Mouse (Mus musculus): ENCODE results near the gene Rbpjl. TPM values are rescaled to one million over a fixed set of nuclear protein-coding genes. Genes with fewer than 3 reads are reported as not detected.

Gene Rbpjl
- 0.05 TPM in 1 of 2 replicates, not detected in the other for polyA plus RNA-seq (2015; fragmentation: Nextera tagmentation; extraction: Ambion mirVana)

DNA sequence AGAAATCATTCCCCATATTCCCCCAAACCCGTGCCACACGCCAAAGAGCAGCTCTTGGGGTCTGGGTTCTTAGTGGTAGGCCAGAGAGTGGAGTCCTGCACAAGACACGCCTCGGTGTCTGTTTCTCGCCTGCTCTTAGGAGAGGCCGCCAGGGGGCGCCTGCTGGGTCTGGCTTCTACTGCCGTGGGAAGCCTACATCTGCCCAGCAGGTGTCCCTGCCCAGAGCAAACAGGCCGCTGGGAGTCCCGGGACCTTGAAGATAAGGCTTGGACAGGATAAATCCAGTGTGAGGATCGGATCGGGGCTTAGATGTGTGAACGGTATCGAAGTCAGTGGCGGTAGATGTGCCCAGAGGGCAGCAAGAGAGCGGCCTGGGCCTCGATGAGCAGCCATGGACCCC lies at the start of gene Rbpjl:
Rbpjl (plus strand) TSS at position 236 of the 400 bp plus-strand sequence.
- ATAC-seq (replicated peaks) = no peak
- Histone ChIP-seq H3K9me3 (no peaks in the 10 kb centered on the region), H3K27ac (no peak within 1 kb of the TSS), H3K4me1 (peaks cover 19% of the 10 kb centered on the region; the same call in 1 of the 2 replicates), H3K4me3 (no peak within 1 kb of the TSS), H3K4me2 (no peak within 1 kb of the TSS; the same call in 1 of the 2 replicates), H3K9ac (no peak within 1 kb of the TSS), H3K27me3 (replicated peaks) (peaks cover 90% of the 10 kb centered on the region), H3K36me3 (replicated peaks) (no peaks in the 10 kb centered on the region)
- WGBS = 3% methylated on average over 17 of the region's 17 CpGs

GRCm38 (mm10) chr2:164353356-164353755 lies 49.6 kb upstream of the Rbpjl start:
- Histone ChIP-seq H3K4me2 (no peak overlapping the region), H3K4me3 (no peak overlapping the region), H3K9me3 (no peaks in the 10 kb centered on the region), H3K4me1 (no peaks in the 10 kb centered on the region), H3K36me3 (replicated peaks) (no peaks in the 10 kb centered on the region), H3K27me3 (replicated peaks) (no peaks in the 10 kb centered on the region), H3K27ac (no peak overlapping the region), H3K9ac (no peak overlapping the region)
- ATAC-seq (replicated peaks) = no peak
- WGBS = 90% methylated on average over 11 of the region's 11 CpGs

DNA sequence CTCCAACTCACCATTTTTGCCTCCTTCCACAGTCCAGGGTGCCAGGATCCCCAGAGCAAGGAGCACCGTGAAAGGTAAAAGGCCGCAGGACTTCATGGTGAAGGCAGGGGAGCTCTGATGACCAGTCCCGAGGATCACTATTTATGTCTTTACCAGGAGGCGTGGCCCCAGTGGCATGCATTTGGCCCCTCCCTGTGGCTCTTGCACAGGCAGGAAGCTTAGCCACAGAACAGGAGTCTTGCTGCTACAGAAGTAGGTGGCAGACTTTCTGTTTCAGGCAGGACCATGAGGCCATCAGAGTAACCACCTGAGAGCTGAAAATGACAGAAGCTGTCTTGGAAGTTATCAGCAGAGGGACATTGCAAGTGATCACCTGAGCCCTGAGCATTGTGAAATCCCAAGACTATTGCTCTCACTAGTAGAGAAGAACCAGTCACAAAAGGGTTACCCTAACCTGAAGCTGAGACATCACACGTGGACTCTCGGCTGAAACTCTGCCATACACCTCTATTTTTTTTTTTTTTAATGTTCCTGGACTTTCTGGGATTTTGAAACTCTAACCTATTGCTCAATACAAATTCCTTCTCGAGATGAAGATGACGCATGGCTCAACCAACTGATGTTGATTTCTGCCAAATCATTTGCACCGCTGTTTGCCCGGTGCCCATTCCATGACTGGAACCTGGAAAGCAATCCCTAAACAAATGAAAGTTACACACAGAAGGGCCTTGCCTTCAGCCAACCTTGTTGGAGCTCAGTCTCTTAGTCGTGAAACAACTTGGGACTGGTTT lies 46.6 kb upstream of the Rbpjl start:
- 0 out of 2 replicates have a peak, but pooled peaks cover 4% of the 10 kb centered on the region for H3K27me3 ChIP-seq (replicated peaks)
- H3K4me1 ChIP-seq = no peaks in the 10 kb centered on the region
- no peak overlapping the region for H3K4me3 ChIP-seq
- 79% methylated on average over 11 of the region's 11 CpGs for WGBS
- H3K9ac ChIP-seq = no peak overlapping the region
- no peaks in the 10 kb centered on the region for H3K36me3 ChIP-seq (replicated peaks)
- no peak for ATAC-seq (replicated peaks)
- H3K4me2 ChIP-seq = no peak overlapping the region
- H3K9me3 ChIP-seq = no peaks in the 10 kb centered on the region
- no peak overlapping the region for H3K27ac ChIP-seq

GRCm38 (mm10) chr2:164358373-164358772 lies 44.6 kb upstream of the Rbpjl start:
- Histone ChIP-seq H3K27ac (no peak overlapping the region), H3K27me3 (replicated peaks) (0 out of 2 replicates have a peak, but pooled peaks cover 4% of the 10 kb centered on the region), H3K36me3 (replicated peaks) (no peaks in the 10 kb centered on the region), H3K9me3 (no peaks in the 10 kb centered on the region), H3K4me1 (no peaks in the 10 kb centered on the region), H3K4me2 (no peak overlapping the region), H3K4me3 (no peak overlapping the region), H3K9ac (no peak overlapping the region)
- no peak for ATAC-seq (replicated peaks)
- 80% methylated on average over 3 of the region's 3 CpGs for WGBS

DNA sequence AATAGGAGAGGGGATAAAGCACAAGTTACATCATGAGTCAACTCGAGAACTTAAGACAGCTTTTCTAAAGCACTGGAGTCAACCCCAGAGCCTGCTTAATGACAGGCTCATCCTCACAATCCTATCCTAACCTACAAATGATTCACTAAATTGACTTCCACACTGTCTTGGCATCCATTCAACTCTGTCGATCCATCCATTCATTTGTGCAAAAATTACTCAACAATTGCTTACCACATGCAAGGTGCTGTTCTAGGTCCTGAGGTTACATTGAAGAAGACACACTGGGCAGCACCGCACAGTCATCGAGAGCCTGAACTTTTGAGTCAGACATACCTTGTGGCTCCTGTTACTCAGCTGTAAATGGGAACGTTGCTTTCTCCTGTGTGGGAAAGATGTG lies 43.9 kb upstream of the Rbpjl start:
- Histone ChIP-seq H3K4me2 (no peak overlapping the region), H3K27ac (no peak overlapping the region), H3K9ac (no peak overlapping the region), H3K4me3 (no peak overlapping the region), H3K9me3 (no peaks in the 10 kb centered on the region), H3K4me1 (no peaks in the 10 kb centered on the region), H3K27me3 (replicated peaks) (0 out of 2 replicates have a peak, but pooled peaks cover 4% of the 10 kb centered on the region), H3K36me3 (replicated peaks) (no peaks in the 10 kb centered on the region)
- ATAC-seq (replicated peaks) = no peak
- 83% methylated on average over 5 of the region's 5 CpGs for WGBS

- Histone ChIP-seq H3K4me2 (no peak overlapping the region), H3K27ac (no peak overlapping the region), H3K9ac (no peak overlapping the region), H3K36me3 (replicated peaks) (no peaks in the 10 kb centered on the region), H3K4me3 (no peak overlapping the region), H3K9me3 (no peaks in the 10 kb centered on the region), H3K27me3 (replicated peaks) (0 out of 2 replicates have a peak, but pooled peaks cover 4% of the 10 kb centered on the region), H3K4me1 (no peaks in the 10 kb centered on the region)
- no peak for ATAC-seq (replicated peaks)
- WGBS = 80% methylated on average over 5 of the region's 5 CpGs
Measured at GRCm38 (mm10) chr2:164359668-164360067, 43.3 kb upstream of the Rbpjl start.

- Histone ChIP-seq H3K36me3 (replicated peaks) (no peaks in the 10 kb centered on the region), H3K9me3 (no peaks in the 10 kb centered on the region), H3K4me1 (no peaks in the 10 kb centered on the region), H3K27ac (no peak overlapping the region), H3K9ac (no peak overlapping the region), H3K4me3 (no peak overlapping the region), H3K4me2 (no peak overlapping the region), H3K27me3 (replicated peaks) (0 out of 2 replicates have a peak, but pooled peaks cover 4% of the 10 kb centered on the region)
- ATAC-seq (replicated peaks) = no peak
- 33% methylated on average over 13 of the region's 13 CpGs for WGBS
Measured at GRCm38 (mm10) chr2:164360974-164361657, 41.8 kb upstream of the Rbpjl start.

DNA sequence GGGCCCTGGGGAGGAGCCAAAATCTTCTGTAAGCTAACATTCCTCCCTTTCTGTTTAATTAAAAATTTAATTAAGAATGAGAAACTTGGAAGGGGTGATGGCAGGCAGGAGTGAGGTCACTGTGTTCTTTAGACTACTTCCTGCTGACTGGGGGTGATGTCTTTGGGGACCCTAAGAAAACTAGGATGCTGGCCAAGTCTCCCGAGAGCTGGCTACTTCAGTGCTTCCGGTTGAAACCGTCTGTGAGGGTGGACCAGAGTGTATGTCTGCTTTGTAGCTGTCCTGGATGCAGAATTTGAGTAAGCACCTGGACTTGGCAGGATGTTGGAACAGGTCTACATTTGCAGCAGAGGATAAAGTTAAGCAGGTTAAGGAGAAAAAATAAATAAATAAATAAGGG lies 36.0 kb upstream of the Rbpjl start:
- no peaks in the 10 kb centered on the region for H3K27me3 ChIP-seq (replicated peaks)
- 65% methylated on average over 3 of the region's 3 CpGs for WGBS
- H3K4me2 ChIP-seq = no peak overlapping the region
- no peak overlapping the region for H3K4me3 ChIP-seq
- no peaks in the 10 kb centered on the region for H3K4me1 ChIP-seq
- H3K9ac ChIP-seq = no peak overlapping the region
- H3K27ac ChIP-seq = no peak overlapping the region
- no peak for ATAC-seq (replicated peaks)
- H3K36me3 ChIP-seq (replicated peaks) = no peaks in the 10 kb centered on the region
- no peaks in the 10 kb centered on the region for H3K9me3 ChIP-seq

DNA sequence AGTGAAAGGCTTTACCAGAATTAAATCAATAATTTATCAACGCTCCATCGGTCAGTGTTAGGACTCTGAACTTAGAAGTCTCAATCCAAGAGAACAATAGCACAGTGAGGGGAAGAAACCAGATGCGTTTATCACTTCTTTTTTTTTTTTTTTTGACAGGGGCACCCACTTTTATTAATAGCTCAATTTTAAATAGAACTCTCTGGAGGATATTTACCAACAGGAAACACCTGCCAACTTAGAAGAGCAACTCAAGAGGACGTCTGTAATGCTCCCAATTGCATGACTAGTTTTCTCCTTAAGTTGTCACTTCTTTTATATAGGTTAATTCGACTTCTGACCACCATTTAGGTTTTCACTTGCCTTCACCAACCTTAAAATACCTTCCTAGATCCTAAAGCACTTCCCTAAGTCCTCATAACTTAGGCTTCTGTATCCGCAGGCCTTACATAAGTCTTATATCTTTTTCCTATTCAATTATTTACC lies 34.3 kb upstream of the Rbpjl start:
- H3K27ac ChIP-seq = no peak overlapping the region
- WGBS = 84% methylated on average over 6 of the region's 6 CpGs
- H3K27me3 ChIP-seq (replicated peaks) = no peaks in the 10 kb centered on the region
- H3K9me3 ChIP-seq = no peaks in the 10 kb centered on the region
- H3K36me3 ChIP-seq (replicated peaks) = no peaks in the 10 kb centered on the region
- no peak overlapping the region for H3K4me3 ChIP-seq
- H3K4me1 ChIP-seq = no peaks in the 10 kb centered on the region
- H3K9ac ChIP-seq = no peak overlapping the region
- ATAC-seq (replicated peaks) = no peak
- H3K4me2 ChIP-seq = no peak overlapping the region

DNA sequence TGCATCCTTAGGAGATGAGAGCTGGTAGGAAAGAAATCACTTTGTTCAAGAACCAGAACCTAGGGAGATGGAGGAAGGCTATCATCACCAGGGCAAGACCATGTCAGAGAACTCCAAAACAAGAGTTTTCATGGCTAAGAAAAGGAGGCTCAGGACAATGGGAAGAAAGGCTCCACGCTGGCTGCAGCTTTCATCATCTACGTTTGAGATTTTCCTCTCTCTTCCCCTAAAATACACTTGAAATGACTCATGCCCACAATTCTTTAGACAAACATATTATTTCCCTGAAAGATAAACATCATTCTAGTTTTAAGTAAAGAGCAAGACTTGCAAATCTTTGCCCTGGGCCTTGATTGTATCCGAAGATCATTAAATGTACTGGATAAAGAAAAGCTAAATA lies 31.6 kb upstream of the Rbpjl start:
- H3K9me3 ChIP-seq = no peaks in the 10 kb centered on the region
- no peaks in the 10 kb centered on the region for H3K4me1 ChIP-seq
- H3K4me3 ChIP-seq = no peak overlapping the region
- H3K27me3 ChIP-seq (replicated peaks) = no peaks in the 10 kb centered on the region
- WGBS = 86% methylated on average over 3 of the region's 3 CpGs
- no peak overlapping the region for H3K9ac ChIP-seq
- no peak overlapping the region for H3K27ac ChIP-seq
- ATAC-seq (replicated peaks) = no peak
- no peak overlapping the region for H3K4me2 ChIP-seq
- no peaks in the 10 kb centered on the region for H3K36me3 ChIP-seq (replicated peaks)

GRCm38 (mm10) chr2:164372408-164373053 lies 30.4 kb upstream of the Rbpjl start:
- no peaks in the 10 kb centered on the region for H3K36me3 ChIP-seq (replicated peaks)
- no peaks in the 10 kb centered on the region for H3K9me3 ChIP-seq
- H3K9ac ChIP-seq = no peak overlapping the region
- H3K27me3 ChIP-seq (replicated peaks) = no peaks in the 10 kb centered on the region
- H3K4me1 ChIP-seq = no peaks in the 10 kb centered on the region
- no peak overlapping the region for H3K4me2 ChIP-seq
- no peak overlapping the region for H3K4me3 ChIP-seq
- no peak overlapping the region for H3K27ac ChIP-seq
- no peak for ATAC-seq (replicated peaks)
- WGBS = 41% methylated on average over 3 of the region's 3 CpGs

DNA sequence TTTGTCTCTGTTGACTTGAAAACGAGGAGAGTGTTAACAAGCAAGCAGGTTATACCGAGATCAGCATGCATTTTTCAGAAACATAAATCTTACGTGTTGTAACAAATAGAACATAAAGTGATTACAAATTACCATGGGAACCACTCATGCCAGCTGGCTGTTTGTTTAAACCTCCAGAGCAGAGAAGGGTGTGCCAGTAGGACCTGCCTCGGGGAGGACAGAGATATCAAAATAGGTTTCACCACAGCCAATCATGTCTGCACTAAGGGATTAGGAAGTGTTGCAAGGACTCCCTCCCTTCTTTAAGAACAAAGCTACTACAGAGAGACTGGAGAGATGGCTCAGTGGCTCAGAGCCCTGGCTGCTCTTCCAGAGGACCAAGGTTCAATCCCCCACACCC lies 29.8 kb upstream of the Rbpjl start:
- Histone ChIP-seq H3K27me3 (replicated peaks) (no peaks in the 10 kb centered on the region), H3K4me1 (no peaks in the 10 kb centered on the region), H3K4me2 (no peak overlapping the region), H3K9me3 (no peaks in the 10 kb centered on the region), H3K36me3 (replicated peaks) (no peaks in the 10 kb centered on the region), H3K4me3 (no peak overlapping the region), H3K9ac (no peak overlapping the region), H3K27ac (no peak overlapping the region)
- ATAC-seq (replicated peaks) = no peak
- 52% methylated on average over 4 of the region's 4 CpGs for WGBS

Data from midbrain, embryonic 15.5 days (tissue).